Mouse (Mus musculus) adrenal gland, postnatal 36 days (tissue): ENCODE data around the gene Grip1. TPM values are rescaled to one million over a fixed set of nuclear protein-coding genes. Genes with fewer than 3 reads are reported as not detected.

Experiments
- DNase-seq, 2 experiments: peaks; one replicate each; pipeline ENCODE4 v3.0.0; 2021; ENCODE audit warnings: mixed read lengths in 1 of 2
- total RNA-seq, 2 experiments: library from RNA; stranded (reverse); gene quantifications; 2 replicates each; pipeline ENCODE4 v1.2.3; 2021

Gene Grip1
- total RNA-seq, 2 experiments from 2014 or later = 0.53 to 0.79 TPM

- no peak for DNase-seq
These were observed 682.5 kb downstream of the Grip1 start for GRCm38 (mm10) chr10:120136020-120136562.

Other genes with a start within 250 kb of the Grip1 start
- gene Cand1, start 213.8 kb upstream of the Grip1 start, total RNA-seq = 100 to 1,000 TPM; 109 to 119 TPM